Mouse (Mus musculus): Measurements from ENCODE around the gene Mrpl3. TPM values are rescaled to one million over a fixed set of nuclear protein-coding genes. Genes with fewer than 3 reads are reported as not detected.

The Mrpl3 gene
- total RNA-seq, 2 experiments from 2014 or later = 69.0 to 78.2 TPM

Other genes with a start within 250 kb of the Mrpl3 start
- 10 to 100 TPM; 17.5 TPM for gene Nudt16, start 78.6 kb downstream of the Mrpl3 start, total RNA-seq (2021)
- not detected for gene 1700080E11Rik, start 91.9 kb downstream of the Mrpl3 start, total RNA-seq (2021)